Mouse (Mus musculus): ENCODE results near the gene Gm4871.
A peak's percentile ranks its signal among the peaks of the same experiment; 100 is the strongest.

Gm4871 gene

GRCm38 (mm10) chr5:144990481-144990880, 42.1 kb downstream of the Gm4871 start:
- DNase-seq (ENCODE audit: low read depth), result no peak

- no peak for DNase-seq (ENCODE audit: low read depth)
These were observed 42.5 kb downstream of the Gm4871 start for GRCm38 (mm10) chr5:144990051-144990450.

- DNase-seq (ENCODE audit: low read depth), result no peak
These were observed 43.5 kb downstream of the Gm4871 start for GRCm38 (mm10) chr5:144989061-144989405.

- DNase-seq (ENCODE audit: low read depth), result peak; percentile 72
These were observed 44.1 kb downstream of the Gm4871 start for GRCm38 (mm10) chr5:144988340-144989060.

GRCm38 (mm10) chr5:144987561-144987960, 45.0 kb downstream of the Gm4871 start:
- no peak for DNase-seq (ENCODE audit: low read depth)

- no peak for DNase-seq (ENCODE audit: low read depth)
These were observed 47.7 kb downstream of the Gm4871 start for GRCm38 (mm10) chr5:144984839-144985238.

- DNase-seq (ENCODE audit: low read depth), result no peak
These were observed 49.3 kb downstream of the Gm4871 start for GRCm38 (mm10) chr5:144983227-144983626.
